Comparison of ENCODE assay signal across 10 mouse cellular contexts in the genomic region with DNA sequence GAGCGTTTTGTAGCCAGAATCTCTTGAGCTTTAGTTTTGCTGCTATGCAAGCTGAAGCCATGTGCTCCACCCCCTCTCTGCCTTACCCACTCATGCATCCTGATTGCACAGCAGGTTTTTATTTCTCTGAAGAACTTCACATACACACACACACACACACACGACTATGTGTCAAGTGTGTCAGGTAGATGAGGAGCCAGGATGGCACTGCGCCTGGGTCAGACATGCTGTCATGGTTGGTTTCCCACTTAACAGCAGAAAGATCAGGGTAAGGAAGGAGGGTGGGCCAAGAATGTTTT. TPM values are rescaled to one million over a fixed set of nuclear protein-coding genes. Genes with fewer than 3 reads are reported as not detected.
DNase-seq lines count a peak whose midpoint lies in the region; ATAC-seq and TF ChIP-seq lines count a peak whose summit lies in the region.
"Had no signal": no experiment of that assay in that cellular context is flagged by ENCODE, and none has a peak within 500 bp of the region (broad histone marks: within the 10 kb centered on the region; RNA-seq: fewer than 3 reads in every experiment).

No protein-coding gene starts in this region.

- WGBS in liver, embryonic 12.5 days (ENCODE audit: insufficient replicate concordance) = 33% methylated on average over 3 of the region's 3 CpGs

- ATAC-seq in liver, embryonic 12.5 days = no peak

- peaks cover 44% of the 10 kb centered on the region for H3K27me3 ChIP-seq in liver, embryonic 12.5 days (replicated peaks)

- peak overlapping the region; percentile 92 for H3K27ac ChIP-seq in gastrocnemius, adult 2 months
- H3K27ac ChIP-seq in liver, embryonic 12.5 days = no peak overlapping the region

- peak overlapping the region; percentile 77 for H3K4me2 ChIP-seq in liver, embryonic 12.5 days

- DNase-seq in gastrocnemius, adult 2 months = no peak
- no peak for DNase-seq in gastrocnemius, postnatal 4 days (ENCODE audit: low spot score in 2 of 2)
- DNase-seq in retina, embryonic 14.5 days (ENCODE audit: low spot score) = peak; percentile 31
- DNase-seq in retina, postnatal 1 day = no peak
- no peak for DNase-seq in spleen, adult 18-20 months
- DNase-seq in thymus, postnatal 10 days (ENCODE audit: low spot score in 2 of 2) = no peak
- DNase-seq in spleen, postnatal 4 days (ENCODE audit: low spot score in 2 of 2) = no peak
- DNase-seq: B cell, adult 2 months had no signal

- H3K4me3 ChIP-seq in gastrocnemius, adult 2 months = peak overlapping the region; percentile 76
- peak overlapping the region; percentile 62; the same call in 1 of the 2 replicates for H3K4me3 ChIP-seq in liver, embryonic 12.5 days

- H3K36me3 ChIP-seq in liver, embryonic 12.5 days = peaks cover 5% of the 10 kb centered on the region

- H3K9me3 ChIP-seq in liver, embryonic 12.5 days (replicated peaks) = no peaks in the 10 kb centered on the region

- no peak for TF ChIP-seq CTCF in gastrocnemius, adult 2 months (IDR thresholded peaks at IDR 0.05)

- peaks cover 42% of the 10 kb centered on the region for H3K4me1 ChIP-seq in liver, embryonic 12.5 days

- intact Hi-C loops in gastrocnemius, adult 2 months (cut with DNase I) = no loop called here

- no peak overlapping the region for H3K9ac ChIP-seq in liver, embryonic 12.5 days

RNA-seq across cellular contexts. Expression of a gene that starts 0.8 kb away (rescaled TPM):
- 1 to 10 TPM; 1.8 to 3.1 TPM for total RNA-seq in gastrocnemius, adult 2 months (2021)
- 1 to 10 TPM; 8.9 to 9.4 TPM for total RNA-seq in gastrocnemius, postnatal 4 days (2021)
- polyA plus RNA-seq in liver, embryonic 12.5 days (2016; fragmentation: Nextera tagmentation; extraction: Ambion mirVana) = 1.2 and 2.0 TPM in 2 replicates

RNA-seq across cellular contexts. Expression of a gene that starts 0.8 kb away (rescaled TPM):
- total RNA-seq in gastrocnemius, adult 2 months (2021) = 1 to 10 TPM; 3.0 to 6.3 TPM
- total RNA-seq in gastrocnemius, postnatal 4 days (2021) = 10 to 100 TPM; 16.6 to 20.3 TPM
- 1.8 and 1.9 TPM in 2 replicates for polyA plus RNA-seq in liver, embryonic 12.5 days (2016; fragmentation: Nextera tagmentation; extraction: Ambion mirVana)

RNA-seq across cellular contexts. Expression of a gene that starts 7.6 kb away (rescaled TPM):
- under 1 TPM; 0.11 to 0.20 TPM for total RNA-seq in gastrocnemius, adult 2 months (2021)
- under 1 TPM; 0.25 to 0.47 TPM for total RNA-seq in gastrocnemius, postnatal 4 days (2021)
- 0.02 TPM in 1 of 2 replicates, not detected in the other for polyA plus RNA-seq in liver, embryonic 12.5 days (2016; fragmentation: Nextera tagmentation; extraction: Ambion mirVana)
- polyA plus RNA-seq: adrenal gland, adult 2 months had no signal

RNA-seq across cellular contexts. Expression of a gene that starts 15.2 kb away (rescaled TPM):
- not detected for total RNA-seq in gastrocnemius, adult 2 months (2021)
- total RNA-seq in gastrocnemius, postnatal 4 days (2021) = not detected
- polyA plus RNA-seq in liver, embryonic 12.5 days (2016; fragmentation: Nextera tagmentation; extraction: Ambion mirVana) = 0.14 and 0.26 TPM in 2 replicates
- total RNA-seq: adrenal gland, adult 2 months had no signal
- polyA plus RNA-seq: adrenal gland, adult 2 months had no signal
